Mouse (Mus musculus) lung, postnatal 25 days (tissue): ENCODE measurements around the gene Tenm3.

ENCODE experiments used
- DNase-seq: peaks from one replicate; pipeline ENCODE4 v3.0.0; 2022; ENCODE audit warnings: low spot score

The Tenm3 gene

GRCm38 (mm10) chr8:48659226-48659625 lies 184.5 kb downstream of the Tenm3 start:
- no peak for DNase-seq

GRCm38 (mm10) chr8:48655381-48656043 lies 188.2 kb downstream of the Tenm3 start:
- no peak for DNase-seq

- DNase-seq, result no peak
Observed at GRCm38 (mm10) chr8:48649845-48650244, 193.9 kb downstream of the Tenm3 start.

- DNase-seq, result no peak
Observed at GRCm38 (mm10) chr8:48649415-48649814, 194.3 kb downstream of the Tenm3 start.

GRCm38 (mm10) chr8:48646110-48646509 lies 197.6 kb downstream of the Tenm3 start:
- DNase-seq, result no peak

GRCm38 (mm10) chr8:48638129-48638528 lies 205.6 kb downstream of the Tenm3 start:
- no peak for DNase-seq

- DNase-seq, result no peak
Observed at GRCm38 (mm10) chr8:48636979-48637378, 206.8 kb downstream of the Tenm3 start.

GRCm38 (mm10) chr8:48635815-48636214 lies 207.9 kb downstream of the Tenm3 start:
- no peak for DNase-seq

- no peak for DNase-seq
Observed at GRCm38 (mm10) chr8:48633426-48633825, 210.3 kb downstream of the Tenm3 start.

- no peak for DNase-seq
Observed at GRCm38 (mm10) chr8:48622517-48623153, 221.1 kb downstream of the Tenm3 start.

- DNase-seq, result no peak
Observed at GRCm38 (mm10) chr8:48615088-48615487, 228.7 kb downstream of the Tenm3 start.

- no peak for DNase-seq
Observed at GRCm38 (mm10) chr8:48611934-48612512, 231.7 kb downstream of the Tenm3 start.

GRCm38 (mm10) chr8:48611126-48611525 lies 232.6 kb downstream of the Tenm3 start:
- DNase-seq, result no peak

GRCm38 (mm10) chr8:48610316-48610715 lies 233.4 kb downstream of the Tenm3 start:
- no peak for DNase-seq

- no peak for DNase-seq
Observed at GRCm38 (mm10) chr8:48609684-48610083, 234.1 kb downstream of the Tenm3 start.

- DNase-seq, result no peak
Observed at GRCm38 (mm10) chr8:48604190-48604897, 239.4 kb downstream of the Tenm3 start.

- DNase-seq, result no peak
Observed at GRCm38 (mm10) chr8:48603165-48603840, 240.4 kb downstream of the Tenm3 start.

- no peak for DNase-seq
Observed at GRCm38 (mm10) chr8:48601621-48602020, 242.1 kb downstream of the Tenm3 start.

GRCm38 (mm10) chr8:48599028-48599427 lies 244.7 kb downstream of the Tenm3 start:
- DNase-seq, result no peak

- DNase-seq, result no peak
Observed at GRCm38 (mm10) chr8:48596332-48596731, 247.4 kb downstream of the Tenm3 start.

GRCm38 (mm10) chr8:48591818-48592217 lies 251.9 kb downstream of the Tenm3 start:
- DNase-seq, result no peak

GRCm38 (mm10) chr8:48579732-48580131 lies 264.0 kb downstream of the Tenm3 start:
- no peak for DNase-seq
